Mouse (Mus musculus) regulatory T cell (primary cell): ENCODE data around the gene Pcsk6.

Experiments
- in situ Hi-C: fragments of 300-600 bp; cut with MboI, MseI; formaldehyde crosslinking; loops from one replicate; pipeline ENCODE4 v1.15.1; 2025; ENCODE audit warnings: high pct_unique_total_duplicates

Gene Pcsk6

DNA sequence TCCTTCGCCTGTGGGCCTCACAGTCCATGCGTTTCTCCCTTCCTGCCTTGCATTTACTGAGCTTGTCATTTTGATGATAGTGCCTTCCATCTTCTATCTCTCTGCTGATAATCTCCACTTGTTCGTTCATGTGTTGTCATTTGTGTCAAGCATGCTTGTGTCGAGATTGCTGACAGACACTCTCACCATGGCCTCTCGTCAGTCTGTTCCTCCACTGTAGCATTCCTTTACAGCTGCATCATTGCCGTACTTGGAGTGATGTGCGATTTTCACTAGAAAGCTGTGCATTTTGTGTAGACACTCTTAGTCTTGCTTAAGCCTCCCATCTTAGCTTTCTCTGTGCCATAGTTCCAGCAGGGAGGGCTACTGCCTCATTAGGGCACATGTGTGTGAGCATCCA, 79.5 kb downstream of the Pcsk6 start:
- in situ Hi-C loops = no loop called here

DNA sequence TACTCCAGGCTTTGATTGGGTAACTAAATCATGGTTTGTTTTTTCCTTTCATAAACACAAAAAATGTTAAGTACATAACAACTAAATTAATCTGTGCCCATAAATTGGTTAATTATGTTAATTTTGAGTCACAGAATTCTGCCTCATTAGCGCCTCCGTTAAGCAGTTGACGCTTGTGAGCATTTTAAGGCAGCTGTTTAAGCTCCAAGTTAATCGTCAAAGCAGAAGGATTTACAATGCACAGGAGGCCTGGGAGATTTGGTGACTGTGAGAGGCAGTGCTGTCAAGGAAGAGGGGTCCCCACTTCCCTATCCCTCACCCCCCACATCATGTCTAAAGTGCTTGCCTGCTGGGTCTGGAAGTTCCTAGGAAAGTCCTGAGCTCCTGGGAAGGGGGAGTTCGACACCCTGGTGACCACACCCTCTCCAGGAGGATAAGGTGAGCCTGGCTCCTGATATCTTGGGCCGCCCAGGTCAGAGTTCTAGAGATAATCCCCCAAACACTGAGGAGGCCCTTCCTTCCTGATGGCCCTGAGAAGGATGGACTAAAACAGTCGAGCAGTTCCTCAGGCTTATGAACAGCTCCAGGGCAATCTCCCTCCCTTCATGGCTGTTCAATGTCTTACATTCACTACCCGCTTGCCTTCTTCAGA, 83.9 kb downstream of the Pcsk6 start:
- in situ Hi-C loops = no loop called here

DNA sequence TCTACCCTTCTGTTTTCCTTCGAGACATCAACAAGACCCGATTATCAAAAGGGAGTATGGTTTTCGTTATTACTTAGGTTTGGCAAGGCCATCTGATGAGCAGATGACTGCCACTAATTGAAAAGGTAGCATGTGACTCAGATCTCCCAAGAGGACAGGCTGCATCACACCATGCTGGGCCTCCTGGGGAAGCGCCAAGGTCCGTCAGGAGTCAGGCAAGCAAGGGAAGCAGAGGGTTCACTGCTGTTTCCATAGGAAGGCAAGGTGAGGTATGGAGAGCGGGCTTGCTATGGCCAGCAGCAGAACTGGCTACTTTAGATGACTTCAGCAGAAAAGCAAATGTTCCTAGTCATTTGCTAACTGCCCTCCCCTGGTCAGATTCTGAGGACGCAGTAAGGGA, 84.9 kb downstream of the Pcsk6 start:
- in situ Hi-C loops = no loop called here

DNA sequence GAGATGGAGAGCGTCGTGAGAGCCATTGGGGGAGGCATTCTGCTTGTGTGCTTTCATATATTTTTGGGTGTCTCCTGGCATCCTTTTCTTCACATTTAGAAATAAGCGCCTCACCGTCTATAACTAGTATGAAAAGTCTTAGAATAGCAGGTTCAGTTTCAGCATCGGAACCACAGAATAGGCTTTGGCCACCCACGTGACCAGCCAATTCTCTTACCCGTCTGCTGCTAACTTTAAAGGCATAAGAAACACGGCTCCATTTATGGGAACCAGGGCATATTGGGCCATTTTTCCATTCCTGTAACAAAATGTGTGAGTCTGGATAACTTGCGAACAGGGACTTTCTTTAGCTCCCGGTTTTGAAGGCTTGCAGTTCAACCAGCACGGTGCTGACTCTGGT, 87.4 kb downstream of the Pcsk6 start:
- in situ Hi-C loops = no loop called here

DNA sequence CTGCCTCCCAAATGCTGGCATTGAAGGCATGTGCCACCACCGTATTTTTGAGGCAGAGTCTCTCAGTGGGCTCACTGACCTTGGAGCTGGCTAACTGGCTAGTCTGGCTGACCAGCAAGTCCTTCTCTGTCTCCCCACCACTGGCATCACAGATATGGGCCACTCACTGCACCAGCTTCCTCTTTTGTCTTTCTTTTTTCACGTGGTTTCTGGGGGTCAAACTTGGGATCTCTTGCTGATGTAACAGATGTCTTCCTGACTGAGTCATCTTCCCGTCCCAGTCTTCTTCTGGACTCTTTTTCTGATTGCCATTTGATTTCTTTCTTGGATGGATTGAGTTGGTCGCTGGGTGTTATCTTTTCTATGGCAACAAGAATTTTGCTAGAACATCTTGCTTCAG, 93.0 kb downstream of the Pcsk6 start:
- in situ Hi-C loops = no loop called here

DNA sequence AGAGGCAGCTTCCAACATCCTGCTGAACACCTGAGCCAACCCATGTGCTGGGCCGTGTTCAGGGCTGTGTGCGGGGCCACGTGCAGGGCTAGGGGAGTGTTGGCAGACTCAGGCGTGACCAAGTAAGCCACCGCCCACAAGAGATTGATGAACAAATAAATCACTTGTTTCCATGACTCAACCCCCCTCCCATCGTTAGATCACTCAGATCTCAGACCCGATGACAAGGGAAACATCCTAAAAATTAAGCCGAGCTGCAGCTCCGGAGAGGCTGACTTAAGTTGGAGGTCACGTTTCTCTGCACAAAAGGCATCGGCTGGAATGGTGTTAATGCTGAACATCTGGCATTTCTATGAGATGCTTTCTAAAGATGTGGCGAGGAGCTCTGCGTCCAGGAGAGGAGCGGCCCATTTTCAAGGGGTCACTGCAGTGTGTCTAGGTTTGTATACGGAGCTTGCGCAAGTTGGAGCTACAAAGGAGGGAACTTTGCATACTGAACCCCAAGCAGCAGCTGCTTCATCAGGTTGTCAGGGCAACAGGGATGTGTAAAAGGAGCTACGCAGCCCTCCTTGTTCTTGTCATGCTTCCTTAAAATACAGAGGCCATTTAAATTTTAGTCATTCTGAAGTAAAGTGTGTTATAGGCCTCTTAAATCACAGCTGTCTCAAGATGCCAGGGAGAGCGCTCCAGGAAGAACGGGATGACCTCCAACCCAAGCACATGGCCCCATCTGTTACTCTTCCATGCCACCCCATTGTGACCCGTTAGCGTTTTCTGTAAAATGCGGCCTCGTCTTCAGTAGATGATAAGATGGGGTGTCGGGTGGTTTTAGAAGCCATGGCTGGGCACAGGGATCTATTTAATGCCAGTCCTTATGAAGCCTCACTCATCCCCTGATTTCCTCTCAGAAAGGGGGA, 94.0 kb downstream of the Pcsk6 start:
- in situ Hi-C loops = no loop called here

DNA sequence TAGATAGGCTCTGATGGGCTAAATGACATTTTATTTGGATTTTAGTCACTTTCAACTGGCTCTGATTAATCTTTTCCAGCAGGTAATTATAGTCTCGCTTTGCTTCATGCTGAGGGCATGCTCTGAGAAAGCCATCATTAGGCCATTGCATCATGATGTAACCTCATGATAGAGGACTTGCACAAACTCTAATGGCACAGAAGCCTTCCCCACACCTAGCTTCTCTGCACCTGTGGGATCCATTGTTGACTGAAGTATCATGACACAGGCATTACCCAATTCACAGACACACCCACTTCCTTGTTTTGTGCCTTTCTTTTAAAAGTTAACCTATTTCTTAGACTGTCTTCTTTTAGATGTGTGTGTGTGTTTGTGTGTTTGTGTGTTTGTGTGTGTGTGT, 95.7 kb downstream of the Pcsk6 start:
- in situ Hi-C loops = no loop called here

DNA sequence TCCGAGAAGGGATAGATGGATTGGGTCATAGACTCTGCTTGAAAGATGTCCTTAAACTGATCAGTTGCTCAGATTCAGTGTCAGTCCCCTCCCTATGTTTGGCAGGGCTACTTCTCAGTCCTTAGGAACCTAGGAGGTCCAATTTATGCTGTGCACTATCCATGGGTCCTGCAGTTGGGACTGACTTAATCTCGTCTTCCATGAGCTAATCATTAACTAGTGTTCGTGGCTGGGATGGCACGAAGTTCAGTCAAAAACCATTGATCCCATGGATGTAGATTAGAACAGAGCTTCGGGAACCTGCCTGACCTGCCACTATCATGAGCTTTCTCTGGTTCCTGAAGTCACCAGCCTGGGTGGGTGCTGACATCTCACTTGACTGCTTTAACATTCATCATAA, 96.6 kb downstream of the Pcsk6 start:
- in situ Hi-C loops = no loop called here

DNA sequence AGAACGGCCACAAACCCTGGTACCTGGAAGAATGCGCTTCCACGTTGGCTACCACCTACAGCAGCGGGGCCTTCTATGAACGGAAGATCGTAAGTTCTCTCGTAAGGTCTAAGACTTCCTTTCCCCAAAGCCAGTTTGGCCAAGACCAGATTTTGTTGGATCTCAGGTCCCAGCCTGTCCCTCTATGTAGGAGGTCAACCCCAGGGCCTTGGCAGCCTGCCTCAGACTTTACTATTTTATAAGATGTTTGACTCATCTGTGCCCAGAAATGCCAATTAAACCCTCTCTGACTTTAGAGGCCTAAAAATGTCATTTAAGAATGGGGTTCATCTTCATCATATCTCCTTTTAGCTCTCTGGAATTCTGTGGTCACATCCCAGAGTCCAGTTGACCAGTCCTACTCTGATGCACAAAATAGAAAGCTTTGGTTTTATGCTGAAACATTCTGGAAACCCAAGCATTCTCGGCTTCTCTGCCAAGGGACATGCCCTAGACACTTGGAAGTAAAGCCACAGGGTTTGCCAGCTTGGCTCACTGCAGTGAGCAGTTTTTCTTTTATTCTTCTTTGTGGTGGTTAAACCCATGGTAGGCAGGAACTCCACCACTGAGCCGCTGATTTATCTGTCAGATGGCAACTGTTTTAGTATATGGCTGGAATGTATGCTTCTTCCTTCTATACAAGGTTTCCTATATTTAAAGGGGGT, 97.8 kb downstream of the Pcsk6 start:
- in situ Hi-C loops = no loop called here

DNA sequence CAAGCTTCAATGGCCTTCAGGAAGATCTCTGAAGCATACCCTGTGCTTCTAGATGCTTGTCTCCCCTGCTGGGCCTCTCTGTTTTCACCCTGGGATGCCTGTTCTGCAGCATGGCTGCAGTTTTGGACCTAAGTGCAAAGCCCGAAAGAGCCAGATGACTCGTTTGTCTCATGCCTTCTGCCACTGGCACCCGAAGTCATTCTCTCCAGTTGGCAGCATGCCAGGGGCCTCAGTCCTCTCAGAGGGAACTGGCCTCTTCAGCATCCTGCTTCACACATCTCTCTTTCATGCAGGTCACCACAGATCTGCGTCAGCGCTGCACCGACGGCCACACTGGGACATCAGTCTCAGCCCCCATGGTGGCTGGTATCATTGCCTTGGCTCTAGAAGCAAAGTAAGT, 101.1 kb downstream of the Pcsk6 start:
- in situ Hi-C loops = no loop called here

DNA sequence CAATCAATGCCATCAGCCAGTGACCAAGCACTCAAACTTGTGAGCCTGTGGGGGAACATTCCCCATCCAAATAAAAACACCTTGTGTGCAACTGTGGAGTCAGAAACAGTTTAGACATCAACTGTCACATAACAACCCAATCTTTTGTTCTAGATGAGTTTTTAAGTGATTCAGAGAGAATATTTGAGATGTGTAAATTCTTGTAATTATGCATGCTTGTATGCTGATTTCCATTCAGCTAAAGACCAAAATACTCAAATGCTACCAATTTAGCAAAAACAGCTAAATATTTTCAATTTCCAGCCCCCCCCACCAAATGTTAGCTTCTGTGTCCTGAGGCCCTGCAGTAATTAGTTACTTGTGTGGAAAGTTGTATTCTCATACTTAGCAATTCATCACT, 102.9 kb downstream of the Pcsk6 start:
- in situ Hi-C loops = no loop called here

DNA sequence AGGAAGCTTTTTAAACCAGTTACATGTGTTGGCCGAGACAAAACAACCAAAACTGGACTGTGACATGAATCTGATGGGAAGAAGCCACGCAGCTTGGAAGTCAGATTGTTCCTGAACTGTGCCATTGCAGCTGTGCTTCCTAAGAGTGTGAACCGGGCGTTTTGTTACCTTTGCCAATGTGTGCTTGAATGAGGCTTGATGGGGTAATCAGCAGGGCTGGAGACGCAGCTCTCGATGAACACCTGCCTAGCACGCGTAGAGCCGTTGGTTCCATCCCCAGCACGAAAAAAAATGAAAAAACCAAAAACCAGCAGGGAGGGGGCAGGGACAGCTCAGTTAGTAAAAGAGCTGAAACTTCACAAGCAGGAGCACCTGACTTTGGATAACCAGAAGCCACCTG, 109.8 kb downstream of the Pcsk6 start:
- in situ Hi-C loops = no loop called here

DNA sequence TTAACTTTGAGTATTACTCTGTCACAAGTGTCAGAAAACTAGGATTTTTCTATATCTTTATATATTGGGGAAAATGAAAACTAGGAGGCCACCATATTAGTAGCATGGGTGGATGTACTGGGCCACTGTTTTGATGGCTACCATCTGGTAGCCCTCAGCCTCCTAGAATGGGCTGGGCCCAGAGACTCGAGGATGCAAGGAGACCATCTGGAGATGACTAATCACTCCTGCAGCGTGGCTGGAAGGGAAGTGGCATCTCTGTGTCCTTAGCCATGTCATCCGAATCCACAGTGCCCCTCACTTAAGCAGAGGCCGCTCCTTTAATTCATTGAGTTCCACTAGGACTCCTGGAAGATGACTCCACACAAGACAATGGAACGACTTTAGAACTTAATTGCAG, 115.8 kb downstream of the Pcsk6 start:
- in situ Hi-C loops = no loop called here

DNA sequence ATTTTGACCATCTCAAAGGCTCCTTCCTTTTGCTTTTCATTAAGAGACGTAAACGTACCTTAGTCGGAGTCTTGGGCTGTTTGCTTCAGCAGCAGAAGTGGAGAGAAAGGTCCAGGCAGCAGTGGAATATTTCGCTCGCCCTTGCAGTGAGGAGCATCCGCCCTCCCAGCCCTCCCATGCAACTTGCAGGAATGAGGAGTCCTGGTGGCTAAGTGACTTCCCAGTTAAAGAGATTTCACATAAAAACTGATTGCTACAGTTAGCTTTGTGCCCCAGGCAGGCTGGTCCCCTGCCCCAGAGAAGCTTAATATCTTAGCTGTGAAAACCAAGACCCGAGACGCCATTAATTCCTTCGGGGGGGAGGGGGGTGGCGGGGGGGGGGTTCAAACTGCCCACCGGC, 116.4 kb downstream of the Pcsk6 start:
- in situ Hi-C loops = no loop called here

DNA sequence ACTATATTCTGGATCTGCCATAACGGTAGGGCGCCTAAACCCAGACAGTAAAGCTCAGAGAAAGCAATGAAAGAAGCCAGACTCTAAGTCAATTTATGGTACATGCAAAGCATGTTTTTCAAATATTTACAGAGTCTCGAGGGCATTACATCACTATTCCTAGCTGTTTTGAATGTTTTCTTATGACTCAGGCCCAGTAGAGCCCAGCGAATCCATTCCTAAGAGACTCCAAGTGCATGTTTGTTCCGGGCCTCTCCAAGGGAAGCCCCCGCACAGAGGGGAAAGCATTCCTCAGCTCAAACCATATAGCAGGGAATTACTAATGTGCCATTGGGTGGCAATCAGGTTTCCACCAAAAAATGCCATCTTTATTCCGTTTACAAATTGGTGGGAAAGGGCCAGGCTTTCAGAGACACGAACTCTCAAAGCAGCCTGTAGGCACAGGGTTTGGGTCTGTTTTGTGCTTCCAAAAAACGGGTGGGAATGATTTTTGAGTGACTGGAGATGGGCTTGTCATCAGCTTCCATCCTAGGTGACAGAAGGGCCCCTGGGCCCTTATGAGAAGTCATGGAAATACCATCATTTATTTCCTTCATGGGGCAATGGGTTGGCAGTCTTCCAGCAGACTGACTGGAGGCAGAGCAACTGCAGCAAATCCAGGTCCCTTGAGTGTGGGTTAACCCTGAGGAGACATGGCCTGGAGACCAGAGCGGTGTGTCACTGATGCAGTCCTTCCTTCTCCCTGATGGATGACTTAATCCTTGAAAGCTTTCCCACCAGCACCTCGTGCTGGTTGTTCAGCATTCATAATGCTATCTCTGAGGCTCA, 117.7 kb downstream of the Pcsk6 start:
- in situ Hi-C loops = no loop called here

DNA sequence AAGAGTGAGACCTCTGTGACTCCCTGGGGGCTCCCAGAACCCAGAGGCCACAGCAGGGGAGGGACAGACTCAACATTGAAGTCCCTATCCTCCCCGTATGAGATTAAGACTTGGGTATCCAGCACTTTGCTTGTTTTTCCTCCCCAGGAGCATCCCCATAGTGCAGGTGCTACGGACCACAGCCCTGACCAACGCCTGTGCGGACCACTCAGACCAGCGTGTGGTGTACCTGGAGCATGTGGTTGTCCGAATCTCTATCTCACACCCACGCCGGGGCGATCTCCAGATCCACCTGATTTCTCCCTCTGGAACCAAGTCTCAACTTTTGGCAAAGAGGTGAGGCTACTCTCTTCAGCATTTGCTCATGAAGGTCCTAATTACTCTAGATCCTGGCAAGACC, 118.5 kb downstream of the Pcsk6 start:
- in situ Hi-C loops = no loop called here

DNA sequence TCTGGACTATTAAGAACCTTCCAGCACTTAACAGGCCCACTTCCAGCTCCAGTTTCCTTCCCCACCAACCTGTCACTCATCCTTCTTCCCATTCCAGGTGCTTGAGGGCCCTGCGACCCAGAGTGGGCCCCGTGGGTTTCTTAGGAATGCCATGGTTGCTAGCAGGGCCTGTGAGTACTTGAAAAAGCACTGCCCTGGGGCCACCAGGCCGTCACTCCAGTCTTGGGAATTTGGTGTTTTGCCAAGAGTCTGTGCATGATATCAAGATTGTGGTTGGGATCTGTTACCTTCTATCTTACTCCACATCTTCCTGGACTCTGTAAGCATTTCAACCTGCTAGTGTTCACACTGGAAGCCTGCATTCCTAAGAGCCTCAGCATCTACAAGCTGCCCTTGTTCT, 120.5 kb downstream of the Pcsk6 start:
- in situ Hi-C loops = no loop called here

DNA sequence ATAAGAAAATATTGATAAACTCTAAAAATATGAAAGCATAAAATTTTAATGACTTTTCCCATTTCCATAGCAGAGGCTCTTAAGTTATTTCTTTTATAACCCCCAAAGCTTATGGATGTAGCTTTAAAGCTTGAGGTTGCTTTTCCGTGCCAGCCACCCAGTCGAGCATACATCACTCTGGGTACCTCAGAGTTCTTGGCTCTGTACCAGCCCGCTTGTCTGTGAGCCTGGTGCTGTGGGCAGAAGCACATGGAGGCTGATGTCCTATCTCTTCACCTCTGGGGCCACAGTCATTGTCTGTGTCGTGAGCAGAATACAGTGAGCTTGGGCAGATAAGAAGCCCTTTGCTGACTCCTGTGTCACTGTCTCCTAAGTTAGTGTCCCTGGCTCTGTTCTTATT, 126.7 kb downstream of the Pcsk6 start:
- in situ Hi-C loops = no loop called here

DNA sequence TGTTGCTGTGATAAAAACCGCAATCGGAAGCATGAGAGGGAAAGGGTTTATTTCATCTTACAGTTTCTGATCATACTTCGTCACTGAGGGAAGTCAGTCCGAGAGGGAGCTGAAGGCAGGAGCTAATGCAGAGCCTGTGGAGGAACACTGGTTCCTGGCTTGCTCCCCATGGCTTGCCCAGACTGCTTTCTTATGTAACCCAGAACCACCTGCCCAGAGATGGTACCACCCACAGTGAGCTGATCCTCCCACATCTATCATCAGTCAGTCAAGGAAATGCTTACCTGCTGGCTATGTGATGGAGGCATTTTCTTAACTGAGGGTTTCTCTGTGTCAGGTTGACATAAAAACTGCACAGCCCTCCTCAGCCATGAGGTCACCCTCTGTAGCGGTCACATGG, 127.2 kb downstream of the Pcsk6 start:
- in situ Hi-C loops = no loop called here

DNA sequence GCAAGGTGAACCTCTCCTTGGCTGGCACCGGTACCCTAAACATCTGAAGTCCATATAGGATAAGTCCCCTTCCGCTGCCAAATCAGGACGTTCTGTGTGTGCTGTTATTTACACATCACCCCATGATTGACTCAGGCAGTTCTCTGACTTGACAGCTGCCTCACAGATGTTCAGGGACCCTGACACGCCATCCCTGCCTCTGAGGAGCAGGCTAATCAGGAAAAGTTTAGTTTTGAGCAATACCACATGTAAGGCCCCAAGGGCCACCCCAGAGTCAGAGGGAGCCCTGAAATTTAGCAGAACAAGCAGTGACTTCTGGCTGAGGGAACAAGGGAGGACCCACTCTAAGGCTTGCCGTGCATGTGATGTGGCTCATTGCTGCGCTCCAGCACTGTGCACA, 130.8 kb downstream of the Pcsk6 start:
- in situ Hi-C loops = no loop called here

DNA sequence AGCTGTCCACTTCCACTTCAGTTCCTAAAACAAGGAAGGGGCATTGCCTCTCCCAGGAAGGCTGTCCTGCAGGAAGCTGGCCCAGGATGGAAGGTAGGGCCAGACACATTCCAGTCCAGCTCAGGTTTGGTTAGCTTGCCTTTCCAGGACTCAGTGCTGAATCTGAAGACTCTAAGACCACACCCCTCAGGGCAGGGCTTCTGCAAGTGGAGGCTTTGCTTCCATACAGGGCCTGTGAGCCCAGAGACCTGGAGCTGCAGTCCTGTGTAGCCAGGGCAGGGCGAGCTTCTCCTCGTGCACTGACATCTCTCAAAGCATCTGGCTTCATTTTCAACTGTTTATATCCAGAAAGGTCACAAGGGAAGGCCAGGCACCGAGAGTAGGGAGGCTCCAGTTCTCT, 131.9 kb downstream of the Pcsk6 start:
- in situ Hi-C loops = no loop called here
